Comparison of ENCODE assay signal across 12 mouse cellular contexts in genomic region chr9:105522063-105522462, GRCm38 (mm10). TPM values are rescaled to one million over a fixed set of nuclear protein-coding genes. Genes with fewer than 3 reads are reported as not detected.
DNase-seq lines count a peak whose midpoint lies in the region; ATAC-seq and TF ChIP-seq lines count a peak whose summit lies in the region.
"Had no signal": no experiment of that assay in that cellular context is flagged by ENCODE, and none has a peak within 500 bp of the region (broad histone marks: within the 10 kb centered on the region; RNA-seq: fewer than 3 reads in every experiment).

No protein-coding gene starts in this region.

- ATAC-seq in erythroblast, adult 5-6 weeks (replicated peaks; ENCODE audit: low FRiP score, poor library complexity, severe bottlenecking), result 0 out of 2 replicates have a peak, but pooled peaks have one; percentile 33
- ATAC-seq in megakaryocyte-erythroid progenitor cell, adult 5-6 weeks (replicated peaks; ENCODE audit: low FRiP score, low TSS enrichment, poor library complexity, severe bottlenecking), result peak; percentile 61

- no peaks in the 10 kb centered on the region for H3K9me3 ChIP-seq in heart, embryonic 10.5 days

- TF ChIP-seq CTCF in cerebellum, adult 2 months (IDR thresholded peaks at IDR 0.05; ENCODE audit: borderline replicate concordance, insufficient read depth, low read depth, low read length), result no peak

- H3K27me3 ChIP-seq in heart, embryonic 10.5 days (ENCODE audit: insufficient read depth, poor library complexity, severe bottlenecking), result no peaks in the 10 kb centered on the region
- H3K27me3 ChIP-seq in cerebellum, adult 2 months (ENCODE audit: control insufficient read depth, insufficient read depth, low read length), result no peaks in the 10 kb centered on the region

- peak; percentile 54 for DNase-seq in heart, embryonic 10.5 days (ENCODE audit: low spot score)
- no peak for DNase-seq in heart, postnatal 10 days
- peak; percentile 19 for DNase-seq in lung, postnatal 36 days
- DNase-seq in lung, postnatal 10 days, result no peak
- DNase-seq in cerebellum, adult 2 months, result no peak
- no peak for DNase-seq in urinary bladder, postnatal 25 days (ENCODE audit: low spot score)
- DNase-seq: cerebellum, postnatal 14 days; gastrocnemius, postnatal 14 days; thymus, postnatal 36 days had no signal

- peak overlapping the region; percentile 71; the same call in 1 of the 2 replicates for H3K27ac ChIP-seq in heart, embryonic 10.5 days
- H3K27ac ChIP-seq in cerebellum, adult 2 months (ENCODE audit: insufficient read depth, low read length), result no peak overlapping the region
- H3K27ac ChIP-seq: kidney, postnatal 0 days had no signal

- H3K4me3 ChIP-seq in heart, embryonic 10.5 days, result no peak overlapping the region
- no peak overlapping the region for H3K4me3 ChIP-seq in cerebellum, adult 2 months (replicated peaks; ENCODE audit: insufficient read depth, low read depth, low read length)

- intact Hi-C loops in heart, postnatal 10 days (cut with DNase I), result no loop called here

- H3K36me3 ChIP-seq in heart, embryonic 10.5 days, result no peaks in the 10 kb centered on the region

- WGBS in heart, embryonic 10.5 days, result 50% methylated on average over 3 of the region's 3 CpGs
- 78% methylated on average over 3 of the region's 3 CpGs for WGBS in cerebellum, adult 2 months

- no peak for TF ChIP-seq POLR2A in cerebellum, adult 2 months (IDR thresholded peaks at IDR 0.05; ENCODE audit: borderline replicate concordance, insufficient read depth, low read length)

- H3K4me1 ChIP-seq in heart, embryonic 10.5 days, result peaks cover 38% of the 10 kb centered on the region
- peaks cover 21% of the 10 kb centered on the region for H3K4me1 ChIP-seq in cerebellum, adult 2 months (ENCODE audit: control insufficient read depth, insufficient read depth, low read length)

RNA-seq across cellular contexts. Expression of gene Atp2c1, which starts 5.1 kb away (rescaled TPM):
- 65.1 and 65.8 TPM in 2 replicates for polyA plus RNA-seq in heart, embryonic 10.5 days (2016; fragmentation: Nextera tagmentation; extraction: Ambion mirVana)
- 10 to 100 TPM; 43.5 to 63.4 TPM for total RNA-seq in heart, postnatal 10 days (2021)
- 11.5 and 15.4 TPM in 2 replicates for total RNA-seq in erythroblast, adult 5-6 weeks (2015; ENCODE audit: low replicate concordance)
- total RNA-seq in erythroblast, adult 5-6 weeks (2017; ENCODE audit: low replicate concordance), result 29.7 and 33.7 TPM in 2 replicates
- total RNA-seq in megakaryocyte-erythroid progenitor cell, adult 5-6 weeks (2014; fragmentation: Nextera tagmentation), result 15.2 and 21.4 TPM in 2 replicates
- 81.9 and 83.7 TPM in 2 replicates for total RNA-seq in megakaryocyte-erythroid progenitor cell, adult 5-6 weeks (2017)
- 108 and 110 TPM in 2 replicates for polyA plus RNA-seq in cerebellum, adult 2 months (2012; rRNA removed)

Comparison
In these comparisons a context has a peak if more than half of its experiments do, and no peak if none do; other contexts are left out.
1. DNase-seq: peak in heart, embryonic 10.5 days (single experiment) and lung, postnatal 36 days (single experiment); none in heart, postnatal 10 days (0 of 2), lung, postnatal 10 days (single experiment), cerebellum, adult 2 months (0 of 2) and urinary bladder, postnatal 25 days (single experiment).